Mouse (Mus musculus) adrenal gland, adult 2 months (tissue): ENCODE measurements around the gene Actc1. TPM values are rescaled to one million over a fixed set of nuclear protein-coding genes. Genes with fewer than 3 reads are reported as not detected.
A peak's percentile ranks its signal among the peaks of the same experiment; 100 is the strongest.

Experiments used
- DNase-seq: peaks from one replicate; pipeline ENCODE4 v3.0.0; 2021
- polyA plus RNA-seq: library from polyadenylated mRNA; depleted of rRNA; stranded (reverse); fragments of >200 nt; gene quantifications from 2 replicates; pipeline ENCODE4 v1.2.3, GENCODE M21; 2012; rRNA removed
- total RNA-seq, 2 experiments: library from RNA; stranded (reverse); gene quantifications; 2 replicates each; pipeline ENCODE4 v1.2.3; 2021

Gene Actc1
- total and polyA plus RNA-seq, 3 experiments, result 0.10 TPM; not detected in 2

- no peak for DNase-seq
Observed at GRCm38 (mm10) chr2:114050150-114050549, 3.2 kb downstream of the Actc1 start.

- no peak for DNase-seq
Observed at GRCm38 (mm10) chr2:114049372-114049771, 4.0 kb downstream of the Actc1 start.

- no peak for DNase-seq
Observed at GRCm38 (mm10) chr2:114047960-114048611, 5.3 kb downstream of the Actc1 start.

- no peak for DNase-seq
Observed at GRCm38 (mm10) chr2:114046151-114046664, 7.1 kb downstream of the Actc1 start.

GRCm38 (mm10) chr2:114037926-114038325 is 15.4 kb downstream of the Actc1 start:
- DNase-seq, result no peak

GRCm38 (mm10) chr2:114032259-114032658 is 21.1 kb downstream of the Actc1 start:
- no peak for DNase-seq

GRCm38 (mm10) chr2:114023383-114023782 is 30.0 kb downstream of the Actc1 start:
- DNase-seq, result no peak

GRCm38 (mm10) chr2:114020210-114020563 is 33.2 kb downstream of the Actc1 start:
- DNase-seq, result no peak

- no peak for DNase-seq
Observed at GRCm38 (mm10) chr2:114019474-114020209, 33.7 kb downstream of the Actc1 start.

GRCm38 (mm10) chr2:114018136-114018535 is 35.2 kb downstream of the Actc1 start:
- DNase-seq, result no peak

GRCm38 (mm10) chr2:114014839-114015238 is 38.5 kb downstream of the Actc1 start:
- DNase-seq, result no peak

- DNase-seq, result no peak
Observed at GRCm38 (mm10) chr2:114013846-114014245, 39.5 kb downstream of the Actc1 start.

GRCm38 (mm10) chr2:114013295-114013771 is 40.0 kb downstream of the Actc1 start, which contains the start of gene Gjd2:
Gjd2 (minus strand) TSS chr2:114013619.
- DNase-seq, result peak; percentile 18

GRCm38 (mm10) chr2:114012749-114013211 is 40.6 kb downstream of the Actc1 start:
- peak; percentile 2 for DNase-seq

GRCm38 (mm10) chr2:114011838-114012237 is 41.5 kb downstream of the Actc1 start:
- DNase-seq, result peak; percentile 28

- DNase-seq, result no peak
Observed at GRCm38 (mm10) chr2:114008321-114008720, 45.0 kb downstream of the Actc1 start.

GRCm38 (mm10) chr2:113997484-113997883 is 55.9 kb downstream of the Actc1 start:
- DNase-seq, result no peak

Other genes starting within 250 kb of the Actc1 start
- 10 to 100 TPM; 35.3 to 60.8 TPM for gene Scg5, start 224.4 kb downstream of the Actc1 start, total RNA-seq
- gene Scg5, start 224.4 kb downstream of the Actc1 start, polyA plus RNA-seq, result 6.3 and 11.2 TPM in 2 replicates
- gene Arhgap11a, start 204.9 kb downstream of the Actc1 start, total RNA-seq, result 1 to 10 TPM; 2.1 to 2.2 TPM
- 0.13 and 0.18 TPM in 2 replicates for gene Arhgap11a, start 204.9 kb downstream of the Actc1 start, polyA plus RNA-seq
- 1 to 10 TPM; 2.7 to 7.0 TPM for gene Gjd2, start 39.9 kb downstream of the Actc1 start, total RNA-seq
- gene Gjd2, start 39.9 kb downstream of the Actc1 start, polyA plus RNA-seq, result 2.5 and 3.7 TPM in 2 replicates
- 10 to 100 TPM; 32.5 to 40.9 TPM for gene Aqr, start 133.5 kb upstream of the Actc1 start, total RNA-seq
- 13.6 and 18.0 TPM in 2 replicates for gene Aqr, start 133.5 kb upstream of the Actc1 start, polyA plus RNA-seq
- 10 to 100 TPM; 10.4 to 11.6 TPM for gene Zfp770, start 147.9 kb upstream of the Actc1 start, total RNA-seq
- gene Zfp770, start 147.9 kb upstream of the Actc1 start, polyA plus RNA-seq, result 0.21 and 0.29 TPM in 2 replicates